Mouse (Mus musculus): ENCODE results near the gene Ubxn11. TPM values are rescaled to one million over a fixed set of nuclear protein-coding genes. Genes with fewer than 3 reads are reported as not detected.
"Not testable (repeated sequence)": the region's sequence is repeated elsewhere in the genome, so short reads cannot be mapped to it uniquely, and the experiment has no call there.

Ubxn11 gene
- total RNA-seq, 1 experiment = 12.4 TPM

GRCm38 (mm10) chr4:134132519-134133095 lies 30.2 kb downstream of the Ubxn11 start:
- Histone ChIP-seq H3K27ac (ENCODE audit: insufficient read depth, low read depth, low read length, poor library complexity, severe bottlenecking) (no peak overlapping the region), H3K9ac (ENCODE audit: insufficient read depth, low read depth, low read length, poor library complexity, severe bottlenecking) (no peak overlapping the region), H3K4me1 (ENCODE audit: control insufficient read depth in 2 of 2, insufficient read depth in 2 of 2, low read length in 2 of 2, poor library complexity in 1 of 2) (peaks cover 0 to 3% of the 10 kb centered on the region in 2 experiments; a peak in 1 of 4 replicates), H3K36me3 (ENCODE audit: control insufficient read depth, insufficient read depth, low read length, poor library complexity, severe bottlenecking) (peaks cover 21% of the 10 kb centered on the region), H3K4me3 (ENCODE audit: insufficient read depth in 1 of 2, low read depth in 1 of 2, low read length in 2 of 2, poor library complexity in 1 of 2, severe bottlenecking in 1 of 2) (no peak overlapping the region), H3K9me3 (ENCODE audit: control insufficient read depth, insufficient read depth, low read depth, low read length) (no peaks in the 10 kb centered on the region)
- no peak for DNase-seq (ENCODE audit: low read depth, low spot score)
- in situ Hi-C loops (cut with MboI; ENCODE audit: low sequenced_read_pairs in 2 of 2, unreplicated experiment in 2 of 2) = no loop called here
- no peak for TF ChIP-seq CHD2 (IDR thresholded peaks at IDR 0.05; ENCODE audit: low read depth, low read length)
- TF ChIP-seq ZNF384 (IDR thresholded peaks at IDR 0.05; ENCODE audit: low read depth, low read length) = no peak
- no peak for TF ChIP-seq ZC3H11A (IDR thresholded peaks at IDR 0.05; ENCODE audit: borderline replicate concordance, low read depth, low read length)
- TF ChIP-seq MAFK (IDR thresholded peaks at IDR 0.05; ENCODE audit: insufficient read depth, low read depth, low read length) = no peak
- no peak for TF ChIP-seq HCFC1 (IDR thresholded peaks at IDR 0.05; ENCODE audit: borderline replicate concordance, insufficient read depth, low read length)

GRCm38 (mm10) chr4:134136280-134136926 lies 34.0 kb downstream of the Ubxn11 start:
- Histone ChIP-seq H3K9me3 (ENCODE audit: control insufficient read depth, insufficient read depth, low read depth, low read length) (no peaks in the 10 kb centered on the region), H3K27ac (ENCODE audit: insufficient read depth, low read depth, low read length, poor library complexity, severe bottlenecking) (no peak overlapping the region), H3K9ac (ENCODE audit: insufficient read depth, low read depth, low read length, poor library complexity, severe bottlenecking) (no peak overlapping the region), H3K4me1 (ENCODE audit: control insufficient read depth in 2 of 2, insufficient read depth in 2 of 2, low read length in 2 of 2, poor library complexity in 1 of 2) (no peaks in the 10 kb centered on the region), H3K36me3 (ENCODE audit: control insufficient read depth, insufficient read depth, low read length, poor library complexity, severe bottlenecking) (peaks cover 14% of the 10 kb centered on the region; the same call in 1 of the 2 replicates), H3K4me3 (ENCODE audit: insufficient read depth in 1 of 2, low read depth in 1 of 2, low read length in 2 of 2, poor library complexity in 1 of 2, severe bottlenecking in 1 of 2) (no peak overlapping the region)
- no peak for DNase-seq (ENCODE audit: low read depth, low spot score)
- in situ Hi-C loops (cut with MboI; ENCODE audit: low sequenced_read_pairs in 2 of 2, unreplicated experiment in 2 of 2) = no loop called here
- TF ChIP-seq HCFC1 (IDR thresholded peaks at IDR 0.05; ENCODE audit: borderline replicate concordance, insufficient read depth, low read length) (no peak), MAFK (IDR thresholded peaks at IDR 0.05; ENCODE audit: insufficient read depth, low read depth, low read length) (no peak), CHD2 (IDR thresholded peaks at IDR 0.05; ENCODE audit: low read depth, low read length) (no peak), ZC3H11A (IDR thresholded peaks at IDR 0.05; ENCODE audit: borderline replicate concordance, low read depth, low read length) (no peak)

- in situ Hi-C loops (cut with MboI; ENCODE audit: low sequenced_read_pairs in 2 of 2, unreplicated experiment in 2 of 2) = no loop called here
- Histone ChIP-seq H3K36me3 (ENCODE audit: control insufficient read depth, insufficient read depth, low read length, poor library complexity, severe bottlenecking) (peaks cover 7% of the 10 kb centered on the region; the same call in 1 of the 2 replicates), H3K27ac (ENCODE audit: insufficient read depth, low read depth, low read length, poor library complexity, severe bottlenecking) (no peak overlapping the region), H3K9me3 (ENCODE audit: control insufficient read depth, insufficient read depth, low read depth, low read length) (no peaks in the 10 kb centered on the region), H3K4me3 (ENCODE audit: insufficient read depth in 1 of 2, low read depth in 1 of 2, low read length in 2 of 2, poor library complexity in 1 of 2, severe bottlenecking in 1 of 2) (no peak overlapping the region), H3K4me1 (ENCODE audit: control insufficient read depth in 2 of 2, insufficient read depth in 2 of 2, low read length in 2 of 2, poor library complexity in 1 of 2) (no peaks in the 10 kb centered on the region), H3K9ac (ENCODE audit: insufficient read depth, low read depth, low read length, poor library complexity, severe bottlenecking) (no peak overlapping the region)
- DNase-seq (ENCODE audit: low read depth, low spot score) = no peak
- TF ChIP-seq MAFK (IDR thresholded peaks at IDR 0.05; ENCODE audit: insufficient read depth, low read depth, low read length) = no peak
- TF ChIP-seq HCFC1 (IDR thresholded peaks at IDR 0.05; ENCODE audit: borderline replicate concordance, insufficient read depth, low read length) = no peak
- TF ChIP-seq CHD2 (IDR thresholded peaks at IDR 0.05; ENCODE audit: low read depth, low read length) = no peak
- TF ChIP-seq ZC3H11A (IDR thresholded peaks at IDR 0.05; ENCODE audit: borderline replicate concordance, low read depth, low read length) = no peak
- TF ChIP-seq ZNF384 (IDR thresholded peaks at IDR 0.05; ENCODE audit: low read depth, low read length) = no peak
These were observed 36.5 kb downstream of the Ubxn11 start for GRCm38 (mm10) chr4:134138857-134139256.

GRCm38 (mm10) chr4:134144297-134144696 lies 41.9 kb downstream of the Ubxn11 start:
- H3K4me3 ChIP-seq (ENCODE audit: insufficient read depth in 1 of 2, low read depth in 1 of 2, low read length in 2 of 2, poor library complexity in 1 of 2, severe bottlenecking in 1 of 2); in situ Hi-C loops (cut with MboI; ENCODE audit: low sequenced_read_pairs in 2 of 2, unreplicated experiment in 2 of 2); DNase-seq (ENCODE audit: low read depth, low spot score); H3K9me3 ChIP-seq (ENCODE audit: control insufficient read depth, insufficient read depth, low read depth, low read length); H3K4me1 ChIP-seq (ENCODE audit: control insufficient read depth in 2 of 2, insufficient read depth in 2 of 2, low read length in 2 of 2, poor library complexity in 1 of 2); H3K9ac ChIP-seq (ENCODE audit: insufficient read depth, low read depth, low read length, poor library complexity, severe bottlenecking); H3K27ac ChIP-seq (ENCODE audit: insufficient read depth, low read depth, low read length, poor library complexity, severe bottlenecking): not testable (repeated sequence)
- H3K36me3 ChIP-seq (ENCODE audit: control insufficient read depth, insufficient read depth, low read length, poor library complexity, severe bottlenecking) = peaks cover 14% of the 10 kb centered on the region

- no peak for DNase-seq (ENCODE audit: low read depth, low spot score)
- Histone ChIP-seq H3K36me3 (ENCODE audit: control insufficient read depth, insufficient read depth, low read length, poor library complexity, severe bottlenecking) (peaks cover 27% of the 10 kb centered on the region), H3K27ac (ENCODE audit: insufficient read depth, low read depth, low read length, poor library complexity, severe bottlenecking) (no peak overlapping the region), H3K9me3 (ENCODE audit: control insufficient read depth, insufficient read depth, low read depth, low read length) (no peaks in the 10 kb centered on the region), H3K9ac (ENCODE audit: insufficient read depth, low read depth, low read length, poor library complexity, severe bottlenecking) (no peak overlapping the region), H3K4me3 (ENCODE audit: insufficient read depth in 1 of 2, low read depth in 1 of 2, low read length in 2 of 2, poor library complexity in 1 of 2, severe bottlenecking in 1 of 2) (no peak overlapping the region), H3K4me1 (ENCODE audit: control insufficient read depth in 2 of 2, insufficient read depth in 2 of 2, low read length in 2 of 2, poor library complexity in 1 of 2) (no peaks in the 10 kb centered on the region)
- TF ChIP-seq ZNF384 (IDR thresholded peaks at IDR 0.05; ENCODE audit: low read depth, low read length) = no peak
- no peak for TF ChIP-seq MAFK (IDR thresholded peaks at IDR 0.05; ENCODE audit: insufficient read depth, low read depth, low read length)
- no peak for TF ChIP-seq HCFC1 (IDR thresholded peaks at IDR 0.05; ENCODE audit: borderline replicate concordance, insufficient read depth, low read length)
- no peak for TF ChIP-seq ZC3H11A (IDR thresholded peaks at IDR 0.05; ENCODE audit: borderline replicate concordance, low read depth, low read length)
- TF ChIP-seq CHD2 (IDR thresholded peaks at IDR 0.05; ENCODE audit: low read depth, low read length) = no peak
- in situ Hi-C loops (cut with MboI; ENCODE audit: low sequenced_read_pairs in 2 of 2, unreplicated experiment in 2 of 2) = no loop called here
These were observed 47.0 kb downstream of the Ubxn11 start for GRCm38 (mm10) chr4:134149389-134149788.

All from ES-E14 (cell line).